Mouse (Mus musculus) heart, adult 2 months (tissue): ENCODE data around the gene Ghitm.

Experiments
- CTCF ChIP-seq: fragments of 200-600 bp; IDR thresholded peaks from 2 replicates; pipeline ENCODE4 v1.8.1; 2022; ENCODE audit warnings: antibody characterized with exemption, mild to moderate bottlenecking, moderate library complexity
- POLR2A ChIP-seq: fragments of 200-500 bp; IDR thresholded peaks from 2 replicates; pipeline ENCODE4 v1.6.1; 2011; ENCODE audit warnings: mild to moderate bottlenecking, low read depth, low read length, control low read depth; ENCODE audit not compliant: insufficient read depth

- TF ChIP-seq CTCF (no peak), POLR2A (no peak)
Measured at GRCm38 (mm10) chr14:37112931-37113330, 22.1 kb downstream of the Ghitm start.
